Mouse (Mus musculus) embryonic fibroblast, embryonic 13.5 days (primary cell): ENCODE measurements around the gene Olfr1337.

ENCODE experiments used
- CTCF ChIP-seq: IDR thresholded peaks from 2 replicates; pipeline ENCODE4 v1.5.1; 2011; ENCODE audit warnings: mild to moderate bottlenecking, control low read depth, low read length, moderate library complexity, borderline replicate concordance; ENCODE audit not compliant: insufficient read depth
- POLR2A ChIP-seq: IDR thresholded peaks from 2 replicates; pipeline ENCODE4 v1.6.1; 2011; ENCODE audit warnings: low read depth, mild to moderate bottlenecking, control low read depth, low read length, moderate library complexity

GRCm38 (mm10) chr4:118739574-118739973 lies 42.8 kb downstream of the Olfr1337 start:
- TF ChIP-seq POLR2A = no peak
- no peak for TF ChIP-seq CTCF
